Mouse (Mus musculus): ENCODE results near the gene Sh3pxd2a. TPM values are rescaled to one million over a fixed set of nuclear protein-coding genes. Genes with fewer than 3 reads are reported as not detected.

Sh3pxd2a gene
- polyA plus RNA-seq, 1 experiment from 2014 or later, result 2.1 TPM

DNA sequence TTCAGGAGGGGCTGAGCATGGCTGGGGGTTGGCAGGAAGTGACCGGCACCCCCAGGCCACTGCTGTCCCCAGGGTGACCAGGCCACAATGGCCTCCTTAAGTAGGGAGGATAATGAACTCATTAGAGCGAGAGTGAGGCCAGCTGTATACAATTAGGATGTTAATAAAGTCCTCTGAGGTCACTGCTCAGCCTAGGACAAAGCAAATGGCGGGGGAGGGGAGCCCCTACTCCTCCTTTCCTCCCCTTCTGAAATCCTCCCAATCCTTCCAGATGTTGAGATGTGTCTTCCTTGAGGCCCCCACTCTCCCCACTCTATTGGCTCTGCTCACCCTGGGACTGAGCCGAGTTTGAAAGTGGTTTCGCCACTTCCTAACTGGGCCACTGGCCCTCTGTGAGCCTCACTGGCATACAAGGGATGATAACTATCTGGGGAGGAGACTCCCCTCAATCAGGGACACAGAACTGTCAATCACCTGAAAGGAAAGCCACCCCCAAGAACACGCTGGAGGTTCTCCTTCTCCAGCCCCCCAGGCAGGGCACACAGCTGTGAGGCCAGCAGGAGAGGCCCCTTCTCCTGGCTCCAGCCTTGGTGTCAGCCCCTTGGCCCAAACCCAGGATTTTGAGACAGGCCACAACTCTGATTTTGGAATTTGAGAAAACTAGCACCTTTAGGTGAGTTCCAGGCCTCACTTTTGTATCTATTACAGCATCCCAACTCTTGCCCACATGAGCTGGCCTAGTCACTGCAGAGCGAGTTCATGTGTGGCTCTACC is 172.7 kb downstream of the Sh3pxd2a start:
- Histone ChIP-seq H3K36me3 (ENCODE audit: control insufficient read depth, insufficient read depth, low read length) (no peaks in the 10 kb centered on the region), H3K4me1 (ENCODE audit: control insufficient read depth, insufficient read depth, low read length) (0 out of 2 replicates have a peak, but pooled peaks cover 4% of the 10 kb centered on the region), H3K27me3 (ENCODE audit: control insufficient read depth, insufficient read depth, low read length) (no peaks in the 10 kb centered on the region), H3K27ac (ENCODE audit: low read depth, low read length) (no peak overlapping the region), H3K4me3 (ENCODE audit: low read depth, low read length) (no peak overlapping the region), H3K9me3 (ENCODE audit: control insufficient read depth, low read length) (no peaks in the 10 kb centered on the region), H3K4me2 (ENCODE audit: low read depth, low read length) (no peak overlapping the region), H3K9ac (replicated peaks; ENCODE audit: low read depth, low read length) (no peak overlapping the region)
- WGBS, result 32% methylated on average over 7 of the region's 7 CpGs
- ATAC-seq (ENCODE audit: low read depth), result no peak

- no peak; the same call in 1 of the 2 replicates for ATAC-seq (ENCODE audit: low read depth)
- Histone ChIP-seq H3K4me3 (ENCODE audit: low read depth, low read length) (no peak overlapping the region), H3K36me3 (ENCODE audit: control insufficient read depth, insufficient read depth, low read length) (no peaks in the 10 kb centered on the region), H3K4me2 (ENCODE audit: low read depth, low read length) (no peak overlapping the region), H3K27ac (ENCODE audit: low read depth, low read length) (no peak overlapping the region), H3K9ac (replicated peaks; ENCODE audit: low read depth, low read length) (no peak overlapping the region), H3K4me1 (ENCODE audit: control insufficient read depth, insufficient read depth, low read length) (0 out of 2 replicates have a peak, but pooled peaks cover 4% of the 10 kb centered on the region), H3K9me3 (ENCODE audit: control insufficient read depth, low read length) (no peaks in the 10 kb centered on the region), H3K27me3 (ENCODE audit: control insufficient read depth, insufficient read depth, low read length) (no peaks in the 10 kb centered on the region)
- WGBS, result 56% methylated on average over 17 of the region's 17 CpGs
Observed at GRCm38 (mm10) chr19:47286886-47287450, 177.2 kb downstream of the Sh3pxd2a start.

GRCm38 (mm10) chr19:47285581-47285980 is 178.6 kb downstream of the Sh3pxd2a start:
- Histone ChIP-seq H3K4me3 (ENCODE audit: low read depth, low read length) (no peak overlapping the region), H3K27me3 (ENCODE audit: control insufficient read depth, insufficient read depth, low read length) (no peaks in the 10 kb centered on the region), H3K4me1 (ENCODE audit: control insufficient read depth, insufficient read depth, low read length) (no peaks in the 10 kb centered on the region), H3K27ac (ENCODE audit: low read depth, low read length) (no peak overlapping the region), H3K36me3 (ENCODE audit: control insufficient read depth, insufficient read depth, low read length) (no peaks in the 10 kb centered on the region), H3K9me3 (ENCODE audit: control insufficient read depth, low read length) (no peaks in the 10 kb centered on the region), H3K9ac (replicated peaks; ENCODE audit: low read depth, low read length) (no peak overlapping the region), H3K4me2 (ENCODE audit: low read depth, low read length) (no peak overlapping the region)
- 83% methylated on average over 6 of the region's 6 CpGs for WGBS
- no peak for ATAC-seq (ENCODE audit: low read depth)

- H3K27me3 ChIP-seq (ENCODE audit: control insufficient read depth, insufficient read depth, low read length), result no peaks in the 10 kb centered on the region
- no peaks in the 10 kb centered on the region for H3K4me1 ChIP-seq (ENCODE audit: control insufficient read depth, insufficient read depth, low read length)
- no peaks in the 10 kb centered on the region for H3K9me3 ChIP-seq (ENCODE audit: control insufficient read depth, low read length)
- no peaks in the 10 kb centered on the region for H3K36me3 ChIP-seq (ENCODE audit: control insufficient read depth, insufficient read depth, low read length)
- 97% methylated on average over 17 of the region's 17 CpGs for WGBS
- H3K4me2 ChIP-seq (ENCODE audit: low read depth, low read length), result no peak overlapping the region
- H3K27ac ChIP-seq (ENCODE audit: low read depth, low read length), result no peak overlapping the region
- no peak overlapping the region for H3K9ac ChIP-seq (replicated peaks; ENCODE audit: low read depth, low read length)
- ATAC-seq (ENCODE audit: low read depth), result no peak
- H3K4me3 ChIP-seq (ENCODE audit: low read depth, low read length), result no peak overlapping the region
Observed at GRCm38 (mm10) chr19:47282688-47283215, 181.4 kb downstream of the Sh3pxd2a start.

DNA sequence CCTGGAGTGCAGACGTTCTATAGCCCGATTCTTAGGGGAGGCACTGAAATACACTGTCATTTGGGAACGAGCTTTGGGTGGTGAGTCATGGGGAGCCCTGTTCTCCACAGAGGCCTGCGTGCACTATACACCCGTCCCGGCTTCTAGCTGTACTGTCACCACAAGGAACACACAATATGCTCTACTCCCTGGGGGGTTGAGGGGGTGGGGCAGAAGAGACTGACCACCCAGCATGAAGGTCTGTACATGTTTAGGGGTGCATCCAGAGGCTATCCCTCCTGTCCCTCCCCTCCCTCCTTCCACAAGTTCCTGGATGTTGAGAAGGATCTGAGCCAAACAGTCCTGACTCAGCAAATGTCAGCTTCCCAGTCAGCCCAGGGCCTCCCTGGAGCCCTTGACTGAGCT is 182.1 kb downstream of the Sh3pxd2a start:
- Histone ChIP-seq H3K36me3 (ENCODE audit: control insufficient read depth, insufficient read depth, low read length) (no peaks in the 10 kb centered on the region), H3K27me3 (ENCODE audit: control insufficient read depth, insufficient read depth, low read length) (no peaks in the 10 kb centered on the region), H3K4me2 (ENCODE audit: low read depth, low read length) (no peak overlapping the region), H3K4me3 (ENCODE audit: low read depth, low read length) (no peak overlapping the region), H3K27ac (ENCODE audit: low read depth, low read length) (no peak overlapping the region), H3K9me3 (ENCODE audit: control insufficient read depth, low read length) (no peaks in the 10 kb centered on the region), H3K9ac (replicated peaks; ENCODE audit: low read depth, low read length) (no peak overlapping the region), H3K4me1 (ENCODE audit: control insufficient read depth, insufficient read depth, low read length) (no peaks in the 10 kb centered on the region)
- WGBS, result 60% methylated on average over 6 of the region's 6 CpGs
- ATAC-seq (ENCODE audit: low read depth), result no peak

- no peak for ATAC-seq (ENCODE audit: low read depth)
- Histone ChIP-seq H3K4me1 (ENCODE audit: control insufficient read depth, insufficient read depth, low read length) (no peaks in the 10 kb centered on the region), H3K36me3 (ENCODE audit: control insufficient read depth, insufficient read depth, low read length) (no peaks in the 10 kb centered on the region), H3K27ac (ENCODE audit: low read depth, low read length) (no peak overlapping the region), H3K4me2 (ENCODE audit: low read depth, low read length) (no peak overlapping the region), H3K9ac (replicated peaks; ENCODE audit: low read depth, low read length) (no peak overlapping the region), H3K9me3 (ENCODE audit: control insufficient read depth, low read length) (no peaks in the 10 kb centered on the region), H3K4me3 (ENCODE audit: low read depth, low read length) (no peak overlapping the region), H3K27me3 (ENCODE audit: control insufficient read depth, insufficient read depth, low read length) (no peaks in the 10 kb centered on the region)
- WGBS, result 89% methylated on average over 9 of the region's 9 CpGs
Observed at GRCm38 (mm10) chr19:47280894-47281293, 183.3 kb downstream of the Sh3pxd2a start.

DNA sequence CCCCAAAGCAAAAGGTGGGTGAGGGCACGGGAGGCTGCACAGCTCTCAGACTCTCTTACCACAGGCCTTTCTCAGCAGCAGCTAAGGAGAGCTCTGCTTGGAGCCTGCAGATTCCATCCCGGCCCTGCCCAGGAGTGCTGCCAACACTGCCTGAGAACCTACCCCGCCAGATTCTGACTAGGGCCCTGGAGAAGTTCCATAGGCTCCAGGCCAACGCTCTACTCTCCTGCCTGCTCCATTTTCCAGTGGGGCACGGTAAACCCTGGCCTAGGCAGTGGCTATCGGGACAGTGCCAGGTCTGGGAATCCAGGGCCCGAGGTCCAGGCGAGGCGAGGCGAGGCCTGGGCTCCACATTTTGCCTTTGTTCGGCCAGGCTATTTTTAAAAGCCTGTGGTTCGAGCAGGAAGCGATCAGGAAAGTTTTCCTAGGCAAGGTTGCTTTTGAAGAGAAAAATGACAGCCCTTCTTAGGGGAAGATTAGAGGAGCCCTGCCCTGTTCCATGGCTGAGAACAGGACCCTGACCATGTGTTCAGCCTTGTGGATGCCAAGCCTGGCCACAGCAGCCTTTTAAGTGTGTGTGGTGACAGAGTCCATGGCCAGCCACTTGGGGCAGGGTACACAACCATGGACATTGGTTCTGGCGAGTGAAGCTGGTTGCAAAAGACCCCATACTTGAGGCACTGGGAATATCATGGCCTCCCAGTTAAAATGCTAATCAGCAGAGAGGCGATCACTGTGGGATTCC is 184.2 kb downstream of the Sh3pxd2a start:
- Histone ChIP-seq H3K4me1 (ENCODE audit: control insufficient read depth, insufficient read depth, low read length) (no peaks in the 10 kb centered on the region), H3K27me3 (ENCODE audit: control insufficient read depth, insufficient read depth, low read length) (no peaks in the 10 kb centered on the region), H3K9ac (replicated peaks; ENCODE audit: low read depth, low read length) (no peak overlapping the region), H3K36me3 (ENCODE audit: control insufficient read depth, insufficient read depth, low read length) (no peaks in the 10 kb centered on the region), H3K9me3 (ENCODE audit: control insufficient read depth, low read length) (no peaks in the 10 kb centered on the region), H3K4me3 (ENCODE audit: low read depth, low read length) (no peak overlapping the region), H3K27ac (ENCODE audit: low read depth, low read length) (no peak overlapping the region), H3K4me2 (ENCODE audit: low read depth, low read length) (no peak overlapping the region)
- WGBS, result 87% methylated on average over 15 of the region's 15 CpGs
- no peak for ATAC-seq (ENCODE audit: low read depth)

DNA sequence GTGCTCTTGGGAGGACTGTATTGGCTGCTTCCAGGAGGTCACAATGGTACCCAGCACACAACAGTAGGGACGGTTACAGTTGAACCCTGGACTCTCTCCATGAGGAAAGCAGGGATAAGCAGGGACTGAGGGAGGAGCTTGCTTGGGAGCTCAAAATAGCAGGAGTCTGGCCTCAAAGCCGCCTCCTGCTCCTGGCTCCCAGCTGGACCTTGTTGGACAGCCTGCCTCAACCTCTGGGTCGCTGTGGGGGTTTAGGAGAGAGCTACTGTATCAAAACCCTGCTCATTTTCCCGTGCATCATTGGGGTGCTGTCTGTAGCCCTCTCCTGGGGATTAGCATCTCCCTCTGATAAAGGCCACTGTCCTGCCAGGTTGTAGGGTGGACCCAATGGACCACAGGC is 184.8 kb downstream of the Sh3pxd2a start:
- Histone ChIP-seq H3K9ac (replicated peaks; ENCODE audit: low read depth, low read length) (no peak overlapping the region), H3K4me2 (ENCODE audit: low read depth, low read length) (no peak overlapping the region), H3K4me3 (ENCODE audit: low read depth, low read length) (no peak overlapping the region), H3K36me3 (ENCODE audit: control insufficient read depth, insufficient read depth, low read length) (no peaks in the 10 kb centered on the region), H3K27ac (ENCODE audit: low read depth, low read length) (no peak overlapping the region), H3K4me1 (ENCODE audit: control insufficient read depth, insufficient read depth, low read length) (no peaks in the 10 kb centered on the region), H3K9me3 (ENCODE audit: control insufficient read depth, low read length) (no peaks in the 10 kb centered on the region), H3K27me3 (ENCODE audit: control insufficient read depth, insufficient read depth, low read length) (no peaks in the 10 kb centered on the region)
- no peak for ATAC-seq (ENCODE audit: low read depth)
- WGBS, result 78% methylated on average over 4 of the region's 4 CpGs

GRCm38 (mm10) chr19:47276730-47277129 is 187.5 kb downstream of the Sh3pxd2a start:
- Histone ChIP-seq H3K27ac (ENCODE audit: low read depth, low read length) (no peak overlapping the region), H3K36me3 (ENCODE audit: control insufficient read depth, insufficient read depth, low read length) (no peaks in the 10 kb centered on the region), H3K9me3 (ENCODE audit: control insufficient read depth, low read length) (no peaks in the 10 kb centered on the region), H3K27me3 (ENCODE audit: control insufficient read depth, insufficient read depth, low read length) (no peaks in the 10 kb centered on the region), H3K4me3 (ENCODE audit: low read depth, low read length) (no peak overlapping the region), H3K4me2 (ENCODE audit: low read depth, low read length) (no peak overlapping the region), H3K4me1 (ENCODE audit: control insufficient read depth, insufficient read depth, low read length) (no peaks in the 10 kb centered on the region), H3K9ac (replicated peaks; ENCODE audit: low read depth, low read length) (no peak overlapping the region)
- ATAC-seq (ENCODE audit: low read depth), result no peak
- WGBS, result 86% methylated on average over 6 of the region's 6 CpGs

Measured in neural tube, embryonic 14.5 days (tissue).